Mouse (Mus musculus): ENCODE measurements around the gene Dag1.
A peak's percentile ranks its signal among the peaks of the same experiment; 100 is the strongest.

Gene Dag1

GRCm38 (mm10) chr9:108182806-108183506, 80.8 kb downstream of the Dag1 start:
- no peak for DNase-seq

GRCm38 (mm10) chr9:108178391-108178790, 85.4 kb downstream of the Dag1 start:
- DNase-seq: no peak

- no peak for DNase-seq
Observed at GRCm38 (mm10) chr9:108175116-108175838, 88.5 kb downstream of the Dag1 start.

- peak; percentile 22 to 56 for DNase-seq
Observed at GRCm38 (mm10) chr9:108172777-108173350, 90.9 kb downstream of the Dag1 start.

- DNase-seq: peak; percentile 28 to 40
Observed at GRCm38 (mm10) chr9:108169751-108170150, 94.0 kb downstream of the Dag1 start.

- no peak for DNase-seq
Observed at GRCm38 (mm10) chr9:108165143-108165542, 98.6 kb downstream of the Dag1 start.

GRCm38 (mm10) chr9:108163646-108164284, 100.0 kb downstream of the Dag1 start:
- DNase-seq: no peak

- DNase-seq: no peak
Observed at GRCm38 (mm10) chr9:108157891-108158290, 105.9 kb downstream of the Dag1 start.

- DNase-seq: no peak
Observed at GRCm38 (mm10) chr9:108157451-108157850, 106.3 kb downstream of the Dag1 start.

- no peak for DNase-seq
Observed at GRCm38 (mm10) chr9:108156786-108157185, 107.0 kb downstream of the Dag1 start.

- DNase-seq: no peak
Observed at GRCm38 (mm10) chr9:108154814-108155213, 108.9 kb downstream of the Dag1 start.
